Mouse (Mus musculus) left cerebral cortex, adult 2 months (tissue): ENCODE data around the gene Zp2. TPM values are rescaled to one million over a fixed set of nuclear protein-coding genes. Genes with fewer than 3 reads are reported as not detected.

ENCODE experiments used
- DNase-seq, 2 experiments: peaks; one replicate each; pipeline ENCODE4 v3.0.0; 2021 to 2022; ENCODE audit warnings: low spot score in 2 of 2, mixed read lengths in 1 of 2; ENCODE audit errors: extremely low spot score in 1 of 2
- H3K27ac ChIP-seq: fragments of 200-600 bp; 2 replicates; pipeline ENCODE4 v1.8.1; 2022
- H3K4me3 ChIP-seq: fragments of 200-600 bp; 2 replicates; pipeline ENCODE4 v1.8.1; 2022
- CTCF ChIP-seq: fragments of 200-600 bp; IDR thresholded peaks from 2 replicates; pipeline ENCODE4 v1.8.1; 2022; ENCODE audit warnings: antibody characterized with exemption, mild to moderate bottlenecking, moderate library complexity
- intact Hi-C: fragments of 180-260 bp; cut with DNase I; formaldehyde crosslinking; loops from one replicate; pipeline ENCODE4 v1.15.1; 2025
- total RNA-seq, 2 experiments: library from RNA; stranded (reverse); gene quantifications; 2 replicates each; pipeline ENCODE4 v1.2.3; 2021

The Zp2 gene
- total RNA-seq, 2 experiments from 2014 or later = 0.26 to 0.29 TPM

DNA sequence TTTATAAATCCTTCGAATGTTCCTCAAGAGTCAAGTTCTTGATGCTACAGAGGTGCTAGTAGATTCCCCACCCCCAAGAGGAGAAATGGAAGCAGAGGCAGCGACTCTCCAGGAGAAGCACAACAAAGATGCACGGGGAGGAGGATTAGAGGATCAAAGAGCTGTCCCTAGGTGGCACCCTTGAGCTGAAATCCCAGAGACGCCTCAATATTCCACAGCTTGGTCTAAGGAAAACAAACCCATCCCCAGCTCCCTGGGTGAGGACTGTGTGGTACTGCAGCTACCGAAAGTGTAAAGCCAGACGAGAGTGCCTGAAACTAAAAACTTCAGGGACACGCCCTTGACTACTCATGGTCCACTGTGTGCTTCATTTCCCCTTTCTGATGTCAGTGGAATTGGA lies 47.2 kb downstream of the Zp2 start:
- H3K27ac ChIP-seq = no peak overlapping the region
- H3K4me3 ChIP-seq = no peak overlapping the region
- intact Hi-C loops = no loop called here
- TF ChIP-seq CTCF = peak; percentile 69
- peak; percentile 54 to 67 for DNase-seq

DNA sequence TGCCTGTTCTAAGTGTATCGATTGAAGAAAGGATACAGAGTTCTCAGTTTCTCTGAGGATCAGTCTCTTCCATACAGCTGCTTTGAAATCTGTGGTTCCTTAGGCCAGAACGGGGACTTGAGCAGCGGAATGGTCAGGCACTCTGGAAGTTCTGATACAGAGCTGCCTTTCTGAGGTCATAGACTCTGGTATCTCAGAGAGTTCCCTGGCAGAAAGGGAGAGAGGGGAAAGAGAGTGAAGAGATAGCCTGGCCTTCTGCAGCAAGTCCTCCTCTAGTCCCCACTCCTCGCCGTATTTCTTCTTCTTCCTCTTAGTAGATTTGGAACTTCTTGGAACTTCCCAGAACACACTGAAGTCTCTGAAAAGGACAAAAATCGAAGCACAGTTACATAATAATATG lies 49.9 kb downstream of the Zp2 start, which contains the start of gene Dnah3:
Gene Dnah3, minus strand, starts transcription at position 101 of the 400 bp plus-strand sequence.
- DNase-seq = no peak
- Histone ChIP-seq H3K4me3 (no peak within 1 kb of the TSS), H3K27ac (no peak within 1 kb of the TSS)
- intact Hi-C loops = no loop called here
- no peak for TF ChIP-seq CTCF

DNA sequence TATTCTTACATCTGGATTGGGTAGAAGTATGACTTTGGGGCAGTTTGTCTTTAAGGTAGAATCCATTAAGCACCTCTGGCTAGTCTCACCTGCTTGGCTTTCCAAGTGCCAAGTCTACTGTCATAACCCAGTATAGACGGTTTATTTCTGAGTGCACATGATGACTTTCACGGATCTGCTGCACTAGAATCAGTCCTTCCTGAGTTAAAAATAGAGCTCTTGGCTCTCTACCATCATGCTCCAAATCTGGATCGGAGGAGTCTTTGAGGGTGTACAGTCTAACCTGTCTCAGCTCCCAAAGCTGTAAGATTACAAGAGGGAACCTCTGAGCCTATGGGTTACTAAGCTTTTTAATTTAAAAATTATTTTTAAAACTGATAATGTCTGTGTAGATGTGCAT lies 50.9 kb downstream of the Zp2 start:
- Histone ChIP-seq H3K27ac (0 out of 2 replicates have a peak overlapping the region, but pooled peaks have one; percentile 15), H3K4me3 (no peak overlapping the region)
- DNase-seq = no peak
- TF ChIP-seq CTCF = no peak
- intact Hi-C loops = no loop called here

DNA sequence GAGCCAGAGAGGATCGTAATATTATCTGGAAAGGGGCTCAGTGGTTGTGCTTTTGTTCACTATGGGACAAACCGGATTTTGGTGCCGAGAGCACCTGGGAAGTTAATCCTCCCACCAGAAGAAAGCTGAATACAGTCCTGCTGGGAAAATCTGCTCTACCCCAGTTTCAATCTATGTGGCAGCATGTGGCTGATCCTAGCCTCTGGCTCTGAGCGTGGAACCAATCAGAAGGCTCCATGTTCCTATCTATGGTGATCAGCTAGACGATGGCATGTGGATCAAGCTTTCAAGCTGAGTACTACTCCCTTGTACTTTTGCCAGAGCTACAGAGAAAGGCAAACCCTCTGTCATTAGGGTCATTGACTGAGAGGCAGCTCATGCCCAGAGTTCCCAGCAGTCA lies 52.1 kb downstream of the Zp2 start:
- intact Hi-C loops = no loop called here
- no peak for DNase-seq
- H3K4me3 ChIP-seq = no peak overlapping the region
- no peak overlapping the region for H3K27ac ChIP-seq
- TF ChIP-seq CTCF = no peak

DNA sequence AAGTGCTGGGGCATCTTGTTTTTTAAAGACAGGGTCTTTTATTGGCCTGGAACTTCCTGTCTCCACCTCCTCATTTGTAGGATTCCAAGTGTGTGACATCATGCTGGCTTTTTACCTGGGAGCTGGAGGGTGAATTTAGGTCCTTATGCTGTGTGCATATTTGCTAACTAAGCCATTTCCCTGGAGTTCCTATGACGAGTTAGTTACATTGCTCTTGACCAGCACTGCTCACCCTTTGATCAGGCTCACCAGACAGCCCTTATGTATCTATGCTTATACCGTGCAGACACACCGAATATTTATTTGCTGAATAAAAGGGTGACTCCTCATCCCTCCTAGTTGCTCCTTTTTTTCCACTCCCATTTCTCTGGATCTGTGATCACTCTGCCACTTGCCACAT lies 64.9 kb downstream of the Zp2 start:
- TF ChIP-seq CTCF = no peak
- Histone ChIP-seq H3K4me3 (no peak overlapping the region), H3K27ac (no peak overlapping the region)
- no peak for DNase-seq
- intact Hi-C loops = no loop called here

Other genes with a start within 250 kb of the Zp2 start
- 10 to 100 TPM; 13.2 to 14.4 TPM for gene Lyrm1, start 249.4 kb downstream of the Zp2 start, total RNA-seq
- gene Dcun1d3, start 249.0 kb downstream of the Zp2 start, total RNA-seq = 10 to 100 TPM; 33.4 to 35.4 TPM
- under 1 TPM; 0.09 to 0.26 TPM for gene Dnah3, start 50.0 kb downstream of the Zp2 start, total RNA-seq
- 10 to 100 TPM; 11.2 to 13.4 TPM for gene Tmem159, start 42.9 kb downstream of the Zp2 start, total RNA-seq
- gene Anks4b, start 28.6 kb upstream of the Zp2 start, total RNA-seq = under 1 TPM; 0.28 to 0.38 TPM
- 10 to 100 TPM; 74.1 to 80.6 TPM for gene Crym, start 56.8 kb upstream of the Zp2 start, total RNA-seq
- gene Abca14, start 58.7 kb upstream of the Zp2 start, total RNA-seq = not detected
- not detected for gene Abca15, start 183.4 kb upstream of the Zp2 start, total RNA-seq